Mouse (Mus musculus) regulatory T cell (primary cell): ENCODE data around the gene Kctd8.

Experiments
- in situ Hi-C: fragments of 300-600 bp; cut with MboI, MseI; formaldehyde crosslinking; loops from one replicate; pipeline ENCODE4 v1.15.1; 2025; ENCODE audit warnings: high pct_unique_total_duplicates

The Kctd8 gene

GRCm38 (mm10) chr5:69159897-69160509 lies 181.5 kb downstream of the Kctd8 start:
- in situ Hi-C loops = no loop called here

GRCm38 (mm10) chr5:69156489-69156888 lies 185.0 kb downstream of the Kctd8 start:
- in situ Hi-C loops = no loop called here

GRCm38 (mm10) chr5:69145827-69146226 lies 195.7 kb downstream of the Kctd8 start:
- in situ Hi-C loops = no loop called here

- in situ Hi-C loops = no loop called here
These were observed 200.4 kb downstream of the Kctd8 start for GRCm38 (mm10) chr5:69141082-69141481.

- in situ Hi-C loops = no loop called here
These were observed 232.8 kb downstream of the Kctd8 start for GRCm38 (mm10) chr5:69108718-69109117.

- in situ Hi-C loops = no loop called here
These were observed 252.6 kb downstream of the Kctd8 start for GRCm38 (mm10) chr5:69088912-69089311.
